Comparison of ENCODE assay signal across 14 mouse cellular contexts in genomic region chr13:101464928-101465747, GRCm38 (mm10).
DNase-seq lines count a peak whose midpoint lies in the region; ATAC-seq and TF ChIP-seq lines count a peak whose summit lies in the region.
"Had no signal": no experiment of that assay in that cellular context is flagged by ENCODE, and none has a peak within 500 bp of the region (broad histone marks: within the 10 kb centered on the region; RNA-seq: fewer than 3 reads in every experiment).

No protein-coding gene starts in this region.

- H3K4me2 ChIP-seq in lung, postnatal 0 days (replicated peaks; ENCODE audit: low read depth, low read length), result no peak overlapping the region
- no peak overlapping the region for H3K4me2 ChIP-seq in intestine, postnatal 0 days (replicated peaks; ENCODE audit: low read depth)
- no peak overlapping the region for H3K4me2 ChIP-seq in stomach, postnatal 0 days (replicated peaks; ENCODE audit: low read depth)
- H3K4me2 ChIP-seq: embryonic facial prominence, embryonic 12.5 days had no signal

- ATAC-seq in lung, postnatal 0 days, result no peak
- peak; percentile 83 for ATAC-seq in intestine, postnatal 0 days
- no peak for ATAC-seq in stomach, postnatal 0 days (ENCODE audit: low FRiP score, low TSS enrichment)
- ATAC-seq: activated CD4-positive, CD25-positive, alpha-beta regulatory T cell, adult 4 months had no signal

- H3K27me3 ChIP-seq in lung, postnatal 0 days (replicated peaks; ENCODE audit: insufficient read depth, low read length), result no peaks in the 10 kb centered on the region
- H3K27me3 ChIP-seq in intestine, postnatal 0 days (replicated peaks; ENCODE audit: control insufficient read depth, insufficient read depth, low read length), result no peaks in the 10 kb centered on the region
- H3K27me3 ChIP-seq in stomach, postnatal 0 days (ENCODE audit: control insufficient read depth, insufficient read depth, low read length), result no peaks in the 10 kb centered on the region
- no peaks in the 10 kb centered on the region for H3K27me3 ChIP-seq in thymus, adult 2 months (ENCODE audit: control insufficient read depth, insufficient read depth, low read length)
- H3K27me3 ChIP-seq: embryonic facial prominence, embryonic 12.5 days had no signal

- DNase-seq in lung, postnatal 0 days (ENCODE audit: low spot score), result peak; percentile 23
- no peak for DNase-seq in lung, adult 2 months
- peak; percentile 46 for DNase-seq in adrenal gland, postnatal 10 days
- DNase-seq in stomach, postnatal 0 days (ENCODE audit: low spot score), result peak; percentile 23
- no peak for DNase-seq in thymus, adult 2 months
- no peak for DNase-seq in layer of hippocampus, adult 11-12 months (ENCODE audit: low spot score)
- DNase-seq: heart, adult 2 months; heart, postnatal 4 days; spleen, adult 18-20 months; thymus, adult 18-20 months had no signal

- 38% methylated on average over 7 of the region's 7 CpGs for WGBS in lung, postnatal 0 days
- WGBS in lung, adult 2 months, result 60% methylated on average over 7 of the region's 7 CpGs
- 56% methylated on average over 7 of the region's 7 CpGs for WGBS in intestine, postnatal 0 days
- WGBS in stomach, postnatal 0 days, result 50% methylated on average over 7 of the region's 7 CpGs
- WGBS in thymus, adult 2 months, result 95% methylated on average over 7 of the region's 7 CpGs

- no peaks in the 10 kb centered on the region for H3K9me3 ChIP-seq in lung, postnatal 0 days (ENCODE audit: low read length)
- H3K9me3 ChIP-seq in intestine, postnatal 0 days (ENCODE audit: control insufficient read depth), result no peaks in the 10 kb centered on the region
- H3K9me3 ChIP-seq in stomach, postnatal 0 days (ENCODE audit: control insufficient read depth, low read length), result no peaks in the 10 kb centered on the region
- H3K9me3 ChIP-seq: embryonic facial prominence, embryonic 12.5 days had no signal

- H3K27ac ChIP-seq in lung, postnatal 0 days (ENCODE audit: low read length), result no peak overlapping the region
- H3K27ac ChIP-seq in intestine, postnatal 0 days (ENCODE audit: low read depth, low read length), result no peak overlapping the region
- no peak overlapping the region for H3K27ac ChIP-seq in stomach, postnatal 0 days (replicated peaks)
- no peak overlapping the region for H3K27ac ChIP-seq in thymus, adult 2 months (ENCODE audit: control insufficient read depth, insufficient read depth, low read length)
- H3K27ac ChIP-seq: embryonic facial prominence, embryonic 12.5 days; heart, adult 2 months; layer of hippocampus, adult 2 months had no signal

- H3K9ac ChIP-seq in lung, postnatal 0 days (replicated peaks; ENCODE audit: low read depth), result no peak overlapping the region
- H3K9ac ChIP-seq in intestine, postnatal 0 days (ENCODE audit: low read depth, low read length), result no peak overlapping the region
- H3K9ac ChIP-seq in stomach, postnatal 0 days (ENCODE audit: low read length), result no peak overlapping the region
- H3K9ac ChIP-seq: embryonic facial prominence, embryonic 12.5 days had no signal

- no peaks in the 10 kb centered on the region for H3K4me1 ChIP-seq in lung, postnatal 0 days (ENCODE audit: insufficient read depth, low read depth, low read length)
- H3K4me1 ChIP-seq in lung, adult 2 months (ENCODE audit: control insufficient read depth, insufficient read depth, low read length), result no peaks in the 10 kb centered on the region
- H3K4me1 ChIP-seq in intestine, postnatal 0 days (replicated peaks; ENCODE audit: control insufficient read depth, insufficient read depth, low read length), result no peaks in the 10 kb centered on the region
- H3K4me1 ChIP-seq in stomach, postnatal 0 days (replicated peaks; ENCODE audit: control insufficient read depth, insufficient read depth), result no peaks in the 10 kb centered on the region
- no peaks in the 10 kb centered on the region for H3K4me1 ChIP-seq in thymus, adult 2 months (replicated peaks; ENCODE audit: control insufficient read depth, insufficient read depth, low read length)
- H3K4me1 ChIP-seq: embryonic facial prominence, embryonic 12.5 days had no signal

- TF ChIP-seq EP300 in lung, postnatal 0 days (IDR thresholded peaks at IDR 0.05), result no peak
- no peak for TF ChIP-seq EP300 in stomach, postnatal 0 days (optimal IDR thresholded peaks at IDR 0.05)

- TF ChIP-seq CTCF in lung, postnatal 0 days (IDR thresholded peaks at IDR 0.05), result no peak
- no peak for TF ChIP-seq CTCF in lung, adult 2 months (IDR thresholded peaks at IDR 0.05; ENCODE audit: insufficient read depth, low read length)
- no peak for TF ChIP-seq CTCF in intestine, postnatal 0 days (IDR thresholded peaks at IDR 0.05; ENCODE audit: low read depth)
- no peak for TF ChIP-seq CTCF in stomach, postnatal 0 days (IDR thresholded peaks at IDR 0.05; ENCODE audit: low read depth)
- TF ChIP-seq CTCF in thymus, adult 2 months (IDR thresholded peaks at IDR 0.05; ENCODE audit: borderline replicate concordance, control insufficient read depth, extremely low read depth, insufficient read depth, low read length, poor library complexity), result no peak

- no peak for TF ChIP-seq POLR2A in lung, adult 2 months (IDR thresholded peaks at IDR 0.05; ENCODE audit: borderline replicate concordance, extremely low read depth, low read depth, low read length)
- TF ChIP-seq POLR2A in thymus, adult 2 months (IDR thresholded peaks at IDR 0.05; ENCODE audit: control insufficient read depth, extremely low read depth, insufficient read depth, low read length, poor library complexity), result no peak

- no peak overlapping the region for H3K4me3 ChIP-seq in lung, postnatal 0 days (ENCODE audit: low read depth, low read length)
- H3K4me3 ChIP-seq in lung, adult 2 months (replicated peaks; ENCODE audit: extremely low read depth, low read depth, low read length), result no peak overlapping the region
- H3K4me3 ChIP-seq in intestine, postnatal 0 days (ENCODE audit: low read depth, low read length), result no peak overlapping the region
- H3K4me3 ChIP-seq in stomach, postnatal 0 days (ENCODE audit: low read depth, low read length), result no peak overlapping the region
- H3K4me3 ChIP-seq in thymus, adult 2 months (ENCODE audit: control insufficient read depth, insufficient read depth, low read length), result no peak overlapping the region
- H3K4me3 ChIP-seq: embryonic facial prominence, embryonic 12.5 days; heart, adult 2 months; layer of hippocampus, adult 2 months had no signal

- no peaks in the 10 kb centered on the region for H3K36me3 ChIP-seq in lung, postnatal 0 days (ENCODE audit: insufficient read depth, low read length)
- no peaks in the 10 kb centered on the region for H3K36me3 ChIP-seq in intestine, postnatal 0 days (ENCODE audit: control insufficient read depth, insufficient read depth)
- no peaks in the 10 kb centered on the region for H3K36me3 ChIP-seq in stomach, postnatal 0 days (ENCODE audit: control insufficient read depth, insufficient read depth, low read length)
- H3K36me3 ChIP-seq in thymus, adult 2 months (ENCODE audit: control insufficient read depth, insufficient read depth, low read length), result no peaks in the 10 kb centered on the region
- H3K36me3 ChIP-seq: embryonic facial prominence, embryonic 12.5 days had no signal

Comparison
In these comparisons a context has a peak if more than half of its experiments do, and no peak if none do; other contexts are left out.
1. DNase-seq: peak in lung, postnatal 0 days (single experiment), adrenal gland, postnatal 10 days (single experiment) and stomach, postnatal 0 days (single experiment); none in lung, adult 2 months (single experiment), thymus, adult 2 months (single experiment) and layer of hippocampus, adult 11-12 months (single experiment).